Mouse (Mus musculus) bone marrow, adult 2 months (tissue): Measurements from ENCODE around the gene Arhgap10. TPM values are rescaled to one million over a fixed set of nuclear protein-coding genes. Genes with fewer than 3 reads are reported as not detected.
"Not testable (repeated sequence)": the region's sequence is repeated elsewhere in the genome, so short reads cannot be mapped to it uniquely, and the experiment has no call there.

ENCODE experiments used
- H3K27ac ChIP-seq: fragments of 200-500 bp; 2 replicates; pipeline ENCODE4 v1.5.1; 2012; ENCODE audit warnings: low read depth, mild to moderate bottlenecking, control low read depth, inconsistent platforms, low read length; ENCODE audit not compliant: control insufficient read depth, poor library complexity, insufficient read depth
- H3K4me1 ChIP-seq: fragments of 200-500 bp; 2 replicates; pipeline ENCODE4 v1.6.1; 2011; ENCODE audit warnings: low read length; ENCODE audit not compliant: control insufficient read depth, insufficient read depth
- H3K4me3 ChIP-seq: fragments of 200-500 bp; replicated peaks from 2 replicates; pipeline ENCODE3; 2011; ENCODE audit warnings: mild to moderate bottlenecking, low read depth, low read length, control low read depth; ENCODE audit not compliant: control insufficient read depth
- CTCF ChIP-seq: fragments of 200-500 bp; IDR thresholded peaks from 2 replicates; pipeline ENCODE4 v1.5.1; 2011; ENCODE audit warnings: low read length, control low read depth; ENCODE audit not compliant: control insufficient read depth, insufficient read depth
- POLR2A ChIP-seq: fragments of 200-500 bp; IDR thresholded peaks from 2 replicates; pipeline ENCODE4 v1.6.1; 2011; ENCODE audit warnings: low read depth, mild to moderate bottlenecking, control low read depth, low read length, borderline replicate concordance; ENCODE audit not compliant: control insufficient read depth
- WGBS: fragments of 180-500 bp; shearing (Covaris S2); methylation state at CpG from one replicate; pipeline ENCODE4 v1.1.7; 2018; 5-methylcytosine and 5-hydroxymethylcytosine counted together
- polyA plus RNA-seq: library from polyadenylated mRNA; stranded (reverse); fragments of >200 nt; gene quantifications from 2 replicates; pipeline ENCODE4 v1.2.4, GENCODE M21; 2011; ENCODE audit warnings: low replicate concordance; ENCODE audit not compliant: missing spikeins, insufficient read depth, insufficient read length

The Arhgap10 gene
- polyA plus RNA-seq, 1 experiment = 11.8 TPM

- Histone ChIP-seq H3K4me3 (no peak overlapping the region), H3K27ac (no peak overlapping the region), H3K4me1 (no peaks in the 10 kb centered on the region)
- TF ChIP-seq CTCF = no peak
- TF ChIP-seq POLR2A = no peak
- WGBS = 85% methylated on average over 9 of the region's 9 CpGs
Measured at GRCm38 (mm10) chr8:77341329-77341728, 176.4 kb downstream of the Arhgap10 start.

- H3K27ac ChIP-seq = no peak overlapping the region
- TF ChIP-seq CTCF (no peak), POLR2A (no peak)
- no peaks in the 10 kb centered on the region for H3K4me1 ChIP-seq
- H3K4me3 ChIP-seq = no peak overlapping the region
- 79% methylated on average over 6 of the region's 6 CpGs for WGBS
Measured at GRCm38 (mm10) chr8:77340046-77340747, 177.6 kb downstream of the Arhgap10 start.

- Histone ChIP-seq H3K27ac (no peak overlapping the region), H3K4me1 (no peaks in the 10 kb centered on the region), H3K4me3 (no peak overlapping the region)
- no peak for TF ChIP-seq CTCF
- no peak for TF ChIP-seq POLR2A
- 91% methylated on average over 12 of the region's 12 CpGs for WGBS
Measured at GRCm38 (mm10) chr8:77337272-77337671, 180.5 kb downstream of the Arhgap10 start.

- Histone ChIP-seq H3K4me3 (no peak overlapping the region), H3K4me1 (no peaks in the 10 kb centered on the region), H3K27ac (no peak overlapping the region)
- WGBS = 92% methylated on average over 12 of the region's 12 CpGs
- no peak for TF ChIP-seq POLR2A
- no peak for TF ChIP-seq CTCF
Measured at GRCm38 (mm10) chr8:77331180-77331579, 186.6 kb downstream of the Arhgap10 start.

- TF ChIP-seq CTCF = no peak
- TF ChIP-seq POLR2A = no peak
- Histone ChIP-seq H3K4me3 (no peak overlapping the region), H3K27ac (no peak overlapping the region), H3K4me1 (no peaks in the 10 kb centered on the region)
- 84% methylated on average over 9 of the region's 9 CpGs for WGBS
Measured at GRCm38 (mm10) chr8:77330304-77330703, 187.4 kb downstream of the Arhgap10 start.

GRCm38 (mm10) chr8:77329783-77330182 is 188.0 kb downstream of the Arhgap10 start:
- TF ChIP-seq POLR2A (no peak), CTCF (no peak)
- H3K27ac ChIP-seq = no peak overlapping the region
- WGBS = 91% methylated on average over 4 of the region's 4 CpGs

GRCm38 (mm10) chr8:77328473-77328872 is 189.3 kb downstream of the Arhgap10 start:
- Histone ChIP-seq H3K4me3 (no peak overlapping the region), H3K4me1 (no peaks in the 10 kb centered on the region), H3K27ac (no peak overlapping the region)
- 84% methylated on average over 8 of the region's 8 CpGs for WGBS
- TF ChIP-seq POLR2A (no peak), CTCF (no peak)

More at GRCm38 (mm10) chr8:77329783-77330182, 188.0 kb downstream of the Arhgap10 start:
- Histone ChIP-seq H3K4me1 (no peaks in the 10 kb centered on the region), H3K4me3 (no peak overlapping the region)

- WGBS = 87% methylated on average over 4 of the region's 4 CpGs
- no peak overlapping the region for H3K4me3 ChIP-seq
- H3K4me1 ChIP-seq = no peaks in the 10 kb centered on the region
- no peak overlapping the region for H3K27ac ChIP-seq
- TF ChIP-seq CTCF (no peak), POLR2A (no peak)
Measured at GRCm38 (mm10) chr8:77327326-77327725, 190.4 kb downstream of the Arhgap10 start.

GRCm38 (mm10) chr8:77322727-77323126 is 195.0 kb downstream of the Arhgap10 start:
- H3K4me3 ChIP-seq, H3K4me1 ChIP-seq, H3K27ac ChIP-seq: not testable (repeated sequence)
- 72% methylated on average over 6 of the region's 7 CpGs for WGBS
